Comparison of ENCODE assay signal across 24 mouse cellular contexts in the genomic region with DNA sequence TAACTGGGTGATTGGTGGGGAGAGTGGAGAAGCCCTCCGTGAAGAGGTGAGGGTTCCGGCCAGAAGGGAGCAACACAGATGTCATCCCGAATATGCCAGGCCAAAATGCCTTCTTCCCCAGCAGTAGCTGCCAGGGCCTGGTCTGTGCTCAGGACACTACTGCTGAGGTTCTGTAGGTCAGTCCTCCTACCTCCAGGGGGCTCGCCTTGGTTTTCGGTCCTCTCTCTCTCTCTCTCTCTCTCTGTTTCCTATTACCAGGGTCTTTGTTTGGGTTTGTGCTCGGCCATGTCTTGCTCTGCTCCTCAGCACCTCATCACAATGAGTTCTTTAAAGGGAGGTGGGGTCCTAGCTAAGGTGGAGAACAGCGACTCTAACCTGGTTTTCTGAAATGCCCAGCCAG. TPM values are rescaled to one million over a fixed set of nuclear protein-coding genes. Genes with fewer than 3 reads are reported as not detected.
A peak's percentile ranks its signal among the peaks of the same experiment; 100 is the strongest.
DNase-seq lines count a peak whose midpoint lies in the region; ATAC-seq and TF ChIP-seq lines count a peak whose summit lies in the region.
"Had no signal": no experiment of that assay in that cellular context is flagged by ENCODE, and none has a peak within 500 bp of the region (broad histone marks: within the 10 kb centered on the region; RNA-seq: fewer than 3 reads in every experiment).

No protein-coding gene starts in this region.

- H3K4me1 ChIP-seq in midbrain, postnatal 0 days (ENCODE audit: insufficient read depth, low read length), result no peaks in the 10 kb centered on the region
- H3K4me1 ChIP-seq in midbrain, embryonic 16.5 days (ENCODE audit: control insufficient read depth, insufficient read depth, low read length), result no peaks in the 10 kb centered on the region
- H3K4me1 ChIP-seq: embryonic facial prominence, embryonic 13.5 days; forebrain, embryonic 13.5 days; heart, embryonic 15.5 days; hindbrain, embryonic 13.5 days had no signal

- DNase-seq in midbrain, postnatal 0 days (ENCODE audit: low spot score), result no peak
- DNase-seq in ES-CJ7 (ENCODE audit: low read depth, low spot score) (peak; percentile 63), WW6 (ENCODE audit: low read depth, low spot score) (peak; percentile 20)
- no peak for DNase-seq in kidney, postnatal 36 days
- no peak for DNase-seq in right cerebral cortex, postnatal 36 days (ENCODE audit: low spot score in 2 of 2)
- no peak for DNase-seq in urinary bladder, adult 2 months (ENCODE audit: low spot score)
- DNase-seq: adrenal gland, postnatal 25 days; B cell, adult 2 months; cerebellum, adult 18-20 months; cerebellum, adult 9-11 months; cerebellum, postnatal 36 days; gastrocnemius, postnatal 10 days; heart, adult 18-20 months; heart, postnatal 14 days; kidney, adult 11 months had no signal

- H3K4me3 ChIP-seq in midbrain, postnatal 0 days (ENCODE audit: low read depth, low read length), result no peak overlapping the region
- no peak overlapping the region for H3K4me3 ChIP-seq in midbrain, embryonic 16.5 days (ENCODE audit: low read depth, low read length)
- H3K4me3 ChIP-seq: embryonic facial prominence, embryonic 13.5 days; forebrain, embryonic 13.5 days; heart, embryonic 15.5 days; hindbrain, embryonic 13.5 days had no signal

- H3K27ac ChIP-seq in midbrain, postnatal 0 days (ENCODE audit: low read depth, low read length), result no peak overlapping the region
- no peak overlapping the region for H3K27ac ChIP-seq in midbrain, embryonic 16.5 days (ENCODE audit: low read length)
- H3K27ac ChIP-seq: embryonic facial prominence, embryonic 13.5 days; forebrain, embryonic 13.5 days; heart, embryonic 15.5 days; hindbrain, embryonic 13.5 days; hindbrain, postnatal 0 days had no signal

- H3K4me2 ChIP-seq in midbrain, postnatal 0 days (ENCODE audit: low read depth, low read length, poor library complexity, severe bottlenecking), result no peak overlapping the region
- H3K4me2 ChIP-seq in midbrain, embryonic 16.5 days (ENCODE audit: low read length), result no peak overlapping the region
- H3K4me2 ChIP-seq: embryonic facial prominence, embryonic 13.5 days; forebrain, embryonic 13.5 days; heart, embryonic 11.5 days; heart, embryonic 15.5 days; hindbrain, embryonic 13.5 days had no signal

- H3K27me3 ChIP-seq in midbrain, postnatal 0 days (ENCODE audit: insufficient read depth, low read length), result no peaks in the 10 kb centered on the region
- no peaks in the 10 kb centered on the region for H3K27me3 ChIP-seq in midbrain, embryonic 16.5 days (ENCODE audit: control insufficient read depth, insufficient read depth, low read depth, low read length)
- H3K27me3 ChIP-seq: embryonic facial prominence, embryonic 13.5 days; forebrain, embryonic 13.5 days; heart, embryonic 15.5 days had no signal

- no peak for ATAC-seq in midbrain, postnatal 0 days (ENCODE audit: low FRiP score)
- ATAC-seq in midbrain, embryonic 16.5 days, result no peak
- ATAC-seq: CD4-positive, CD25-positive, alpha-beta regulatory T cell, adult 4 months; forebrain, embryonic 13.5 days; hindbrain, postnatal 0 days had no signal

- peaks cover 54% of the 10 kb centered on the region for H3K36me3 ChIP-seq in midbrain, postnatal 0 days (ENCODE audit: insufficient read depth, low read length)
- H3K36me3 ChIP-seq in midbrain, embryonic 16.5 days (ENCODE audit: control insufficient read depth, insufficient read depth, low read length), result peaks cover 19% of the 10 kb centered on the region
- H3K36me3 ChIP-seq: G1E; heart, embryonic 15.5 days had no signal

- H3K9ac ChIP-seq in midbrain, postnatal 0 days (replicated peaks; ENCODE audit: low read length, poor library complexity, severe bottlenecking), result no peak overlapping the region
- H3K9ac ChIP-seq in midbrain, embryonic 16.5 days (ENCODE audit: low read depth, low read length), result no peak overlapping the region
- H3K9ac ChIP-seq: embryonic facial prominence, embryonic 13.5 days; forebrain, embryonic 13.5 days; heart, embryonic 15.5 days; hindbrain, embryonic 13.5 days had no signal

- WGBS in midbrain, postnatal 0 days, result 90% methylated on average over 7 of the region's 7 CpGs
- 75% methylated on average over 7 of the region's 7 CpGs for WGBS in midbrain, embryonic 16.5 days

- H3K9me3 ChIP-seq in midbrain, postnatal 0 days (ENCODE audit: low read length), result no peaks in the 10 kb centered on the region
- H3K9me3 ChIP-seq in midbrain, embryonic 16.5 days (replicated peaks; ENCODE audit: control insufficient read depth, low read length, poor library complexity, severe bottlenecking), result no peaks in the 10 kb centered on the region
- H3K9me3 ChIP-seq: embryonic facial prominence, embryonic 13.5 days; forebrain, embryonic 13.5 days; G1E; heart, embryonic 15.5 days; hindbrain, embryonic 13.5 days had no signal

- peak; percentile 38 for TF ChIP-seq CTCF in midbrain, postnatal 0 days (IDR thresholded peaks at IDR 0.05)

RNA-seq across cellular contexts. Expression of gene Aar2, which starts 6.4 kb away (rescaled TPM):
- 49.1 and 53.5 TPM in 2 replicates for total RNA-seq in midbrain, postnatal 0 days (2014; rRNA removed)
- 42.0 and 44.5 TPM in 2 replicates for polyA plus RNA-seq in midbrain, postnatal 0 days (2015; fragmentation: Nextera tagmentation; extraction: Ambion mirVana)
- 46.7 and 48.2 TPM in 2 replicates for polyA plus RNA-seq in midbrain, embryonic 16.5 days (2015; fragmentation: Nextera tagmentation; extraction: Ambion mirVana)
- polyA plus RNA-seq in urinary bladder, adult 2 months (2012; rRNA removed), result 18.6 and 20.4 TPM in 2 replicates

Comparison
In these comparisons a context has a peak if more than half of its experiments do, and no peak if none do; other contexts are left out.
1. DNase-seq: peak in ES-CJ7 (single experiment) and WW6 (single experiment); none in midbrain, postnatal 0 days (single experiment), kidney, postnatal 36 days (0 of 2), right cerebral cortex, postnatal 36 days (0 of 2) and urinary bladder, adult 2 months (single experiment).